Mouse (Mus musculus): Measurements from ENCODE around the gene Cald1. TPM values are rescaled to one million over a fixed set of nuclear protein-coding genes. Genes with fewer than 3 reads are reported as not detected.

The Cald1 gene
- polyA plus RNA-seq (2012; rRNA removed) = 30.7 and 33.9 TPM in 2 replicates

DNA sequence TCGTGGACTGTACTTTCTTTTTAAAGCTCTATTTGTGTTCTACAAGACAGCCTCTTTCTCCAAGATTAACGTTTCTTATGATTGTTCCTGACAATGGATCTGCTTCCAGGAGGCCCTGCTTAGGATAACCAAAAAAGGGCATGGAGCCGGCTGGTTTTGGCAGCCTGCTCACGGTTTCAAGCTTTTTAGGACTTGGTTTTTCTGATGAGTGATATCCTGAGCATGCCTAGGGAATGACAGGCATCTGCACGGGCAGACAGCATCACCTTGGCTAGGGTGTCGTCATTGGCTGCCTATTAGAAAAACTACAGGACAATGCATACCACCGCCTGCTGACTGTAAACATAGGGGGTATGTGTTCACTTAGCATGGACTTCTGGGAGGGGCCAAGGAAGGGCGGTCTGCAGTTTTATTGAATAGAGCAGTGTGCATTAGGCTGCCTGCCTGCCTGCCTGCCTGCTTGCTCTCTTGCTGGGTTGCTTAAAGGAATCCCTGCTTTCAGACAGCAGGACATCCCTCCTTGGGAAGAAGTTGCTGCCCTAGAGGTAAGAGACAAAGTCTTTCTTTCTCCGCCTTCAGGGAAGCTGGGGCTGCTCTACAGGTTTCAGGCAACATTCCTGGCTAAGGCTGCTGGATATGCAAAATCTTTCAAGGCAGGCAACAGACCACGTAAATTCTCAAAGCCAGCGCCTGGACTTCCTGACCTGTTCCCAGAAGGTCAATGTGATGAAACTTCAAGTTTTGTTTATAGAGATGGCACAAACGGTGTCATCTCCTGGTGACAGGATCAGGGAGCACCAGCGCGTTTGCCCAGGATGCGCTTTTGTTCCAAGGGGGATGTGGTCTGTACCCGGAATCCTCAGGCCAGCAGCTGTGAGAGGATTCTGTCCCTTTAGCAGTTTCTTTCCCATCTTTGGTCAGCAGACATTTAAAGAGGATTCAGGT lies at the start of gene Cald1:
Cald1 (plus strand) TSS at position 380 of the 945 bp plus-strand sequence.
- Histone ChIP-seq H3K27me3 (ENCODE audit: control insufficient read depth, insufficient read depth, low read length) (no peaks in the 10 kb centered on the region; the same call in 1 of the 2 replicates), H3K4me1 (ENCODE audit: control insufficient read depth, insufficient read depth, low read length) (no peaks in the 10 kb centered on the region; the same call in 1 of the 2 replicates), H3K27ac (ENCODE audit: insufficient read depth, low read length) (no peak within 1 kb of the TSS), H3K4me3 (replicated peaks; ENCODE audit: insufficient read depth, low read depth, low read length) (no peak within 1 kb of the TSS)
- no peak for DNase-seq
- TF ChIP-seq POLR2A (IDR thresholded peaks at IDR 0.05; ENCODE audit: borderline replicate concordance, insufficient read depth, low read length) (no peak), CTCF (IDR thresholded peaks at IDR 0.05; ENCODE audit: borderline replicate concordance, insufficient read depth, low read depth, low read length) (no peak)
- WGBS = 50% methylated on average over 16 of the region's 16 CpGs

DNA sequence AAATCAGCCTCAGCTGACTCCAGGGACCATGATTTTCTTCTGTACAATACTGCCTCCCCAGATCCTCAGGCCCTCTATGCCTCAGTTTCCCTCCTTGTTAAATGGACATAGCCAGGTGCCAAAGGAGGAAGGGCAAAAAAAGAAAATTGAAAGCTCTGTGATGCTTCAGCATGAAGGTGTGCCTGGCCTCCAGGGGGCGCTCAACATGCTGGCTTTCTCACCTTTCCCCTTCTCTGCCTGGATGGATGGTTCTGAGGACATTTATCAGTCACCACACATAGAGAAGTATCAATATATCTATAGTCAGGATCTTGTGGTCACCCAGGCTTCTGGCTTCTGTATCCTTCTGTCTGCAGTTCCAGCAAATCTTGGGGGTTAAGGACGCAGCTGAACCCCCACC lies 49.3 kb upstream of the Cald1 start:
- peak; percentile 47 to 62 for DNase-seq
- WGBS = 47% methylated on average over 2 of the region's 2 CpGs
- Histone ChIP-seq H3K4me3 (replicated peaks; ENCODE audit: insufficient read depth, low read depth, low read length) (no peak overlapping the region), H3K27me3 (ENCODE audit: control insufficient read depth, insufficient read depth, low read length) (no peaks in the 10 kb centered on the region), H3K27ac (ENCODE audit: insufficient read depth, low read length) (no peak overlapping the region), H3K4me1 (ENCODE audit: control insufficient read depth, insufficient read depth, low read length) (no peaks in the 10 kb centered on the region)
- no peak for TF ChIP-seq POLR2A (IDR thresholded peaks at IDR 0.05; ENCODE audit: borderline replicate concordance, insufficient read depth, low read length)
- TF ChIP-seq CTCF (IDR thresholded peaks at IDR 0.05; ENCODE audit: borderline replicate concordance, insufficient read depth, low read depth, low read length) = peak; percentile 88

DNA sequence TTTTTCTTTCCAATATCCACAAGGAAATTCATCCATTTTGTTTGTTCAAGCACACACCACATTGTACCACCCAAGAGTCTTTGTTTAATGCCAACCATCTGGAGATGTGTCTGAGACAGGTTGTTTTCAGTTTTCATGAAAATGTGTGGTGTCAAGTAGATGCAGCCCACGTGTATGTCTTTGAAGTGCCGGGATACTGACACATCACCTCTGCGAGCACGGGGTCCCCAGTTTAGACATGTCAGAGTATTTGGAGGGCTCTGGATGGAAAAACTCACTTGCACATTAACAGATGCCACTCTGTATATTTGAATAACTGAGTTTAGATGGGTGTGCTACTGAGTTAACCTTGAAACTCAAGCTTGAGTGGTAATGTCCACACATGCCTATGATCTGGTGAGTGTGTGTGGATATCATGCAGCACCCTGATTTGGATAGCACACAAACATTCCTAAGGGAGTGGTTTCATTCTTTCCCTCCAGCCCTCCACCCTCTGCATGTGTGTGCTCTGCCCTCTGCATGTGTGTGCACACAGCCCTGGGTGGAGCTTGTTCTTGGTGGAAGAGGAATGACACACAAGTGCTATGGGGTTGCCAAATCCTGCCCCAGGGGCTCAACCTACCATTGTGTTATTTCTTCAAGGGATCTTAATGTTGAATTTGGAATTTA lies 45.7 kb upstream of the Cald1 start:
- DNase-seq = no peak
- H3K27me3 ChIP-seq (ENCODE audit: control insufficient read depth, insufficient read depth, low read length) = no peaks in the 10 kb centered on the region
- TF ChIP-seq CTCF (IDR thresholded peaks at IDR 0.05; ENCODE audit: borderline replicate concordance, insufficient read depth, low read depth, low read length) (no peak), POLR2A (IDR thresholded peaks at IDR 0.05; ENCODE audit: borderline replicate concordance, insufficient read depth, low read length) (no peak)
- no peak overlapping the region for H3K27ac ChIP-seq (ENCODE audit: insufficient read depth, low read length)
- no peak overlapping the region for H3K4me3 ChIP-seq (replicated peaks; ENCODE audit: insufficient read depth, low read depth, low read length)
- no peaks in the 10 kb centered on the region for H3K4me1 ChIP-seq (ENCODE audit: control insufficient read depth, insufficient read depth, low read length)
- WGBS = 94% methylated on average over 4 of the region's 4 CpGs

DNA sequence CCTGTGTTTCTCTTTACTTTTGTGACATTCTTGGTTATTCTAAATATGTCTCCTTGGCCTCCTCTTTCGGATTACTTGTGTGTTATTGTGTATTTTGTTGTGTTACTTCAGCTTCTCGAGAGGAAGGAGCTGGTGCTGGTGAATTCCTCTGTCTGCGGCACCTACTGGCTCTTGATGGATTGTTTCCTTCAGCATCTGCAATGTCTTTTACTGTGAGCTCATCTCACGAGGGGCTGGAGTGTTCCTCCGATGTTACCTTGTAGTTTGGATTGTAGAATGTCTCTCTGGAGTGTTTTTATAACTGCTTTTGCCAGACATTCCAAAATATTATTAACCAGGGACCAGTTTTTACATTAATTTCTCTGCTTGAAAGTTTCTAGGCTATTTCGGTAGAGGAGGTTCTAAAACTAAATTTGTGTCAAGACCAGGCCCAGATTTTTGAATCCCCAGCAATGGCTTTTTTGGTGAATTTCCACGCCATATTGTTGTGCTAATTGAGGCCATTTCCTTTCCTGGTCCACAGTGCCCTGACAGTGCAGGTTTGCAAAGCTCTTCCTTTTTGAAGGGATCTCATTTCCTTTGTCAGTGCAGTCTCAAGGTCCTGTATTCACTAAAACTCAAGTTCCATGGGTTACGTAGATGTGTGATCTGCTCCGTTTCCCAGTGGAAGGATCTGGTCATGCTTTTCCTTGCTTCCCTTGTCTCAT lies 43.9 kb upstream of the Cald1 start:
- TF ChIP-seq CTCF (IDR thresholded peaks at IDR 0.05; ENCODE audit: borderline replicate concordance, insufficient read depth, low read depth, low read length) (no peak), POLR2A (IDR thresholded peaks at IDR 0.05; ENCODE audit: borderline replicate concordance, insufficient read depth, low read length) (no peak)
- no peak for DNase-seq
- no peak overlapping the region for H3K27ac ChIP-seq (ENCODE audit: insufficient read depth, low read length)
- H3K27me3 ChIP-seq (ENCODE audit: control insufficient read depth, insufficient read depth, low read length) = no peaks in the 10 kb centered on the region
- H3K4me3 ChIP-seq (replicated peaks; ENCODE audit: insufficient read depth, low read depth, low read length) = no peak overlapping the region
- no peaks in the 10 kb centered on the region for H3K4me1 ChIP-seq (ENCODE audit: control insufficient read depth, insufficient read depth, low read length)
- 88% methylated on average over 9 of the region's 9 CpGs for WGBS

DNA sequence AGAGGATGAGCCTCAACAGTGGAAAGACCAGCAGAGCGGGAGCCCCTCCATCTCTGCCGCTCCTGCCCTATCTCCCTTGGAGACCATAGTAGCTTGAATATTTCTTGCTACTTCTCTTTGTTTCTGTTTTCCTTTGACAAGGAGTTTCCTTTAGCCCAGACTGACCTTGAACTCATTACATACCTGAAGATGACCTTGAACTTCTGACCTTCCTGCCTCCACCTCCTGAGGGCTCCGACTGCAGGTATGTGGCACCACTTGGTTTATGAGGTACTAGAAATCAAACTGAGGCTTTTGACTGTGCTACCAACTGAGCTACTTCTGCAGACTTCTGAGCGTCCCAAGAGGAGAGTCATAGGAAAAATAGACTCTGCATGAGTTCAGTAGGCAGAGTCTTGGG lies 38.8 kb upstream of the Cald1 start:
- DNase-seq = no peak
- no peaks in the 10 kb centered on the region; the same call in 1 of the 2 replicates for H3K27me3 ChIP-seq (ENCODE audit: control insufficient read depth, insufficient read depth, low read length)
- no peak overlapping the region for H3K27ac ChIP-seq (ENCODE audit: insufficient read depth, low read length)
- 92% methylated on average over 4 of the region's 4 CpGs for WGBS
- no peak overlapping the region for H3K4me3 ChIP-seq (replicated peaks; ENCODE audit: insufficient read depth, low read depth, low read length)
- TF ChIP-seq CTCF (IDR thresholded peaks at IDR 0.05; ENCODE audit: borderline replicate concordance, insufficient read depth, low read depth, low read length) (no peak), POLR2A (IDR thresholded peaks at IDR 0.05; ENCODE audit: borderline replicate concordance, insufficient read depth, low read length) (no peak)
- no peaks in the 10 kb centered on the region for H3K4me1 ChIP-seq (ENCODE audit: control insufficient read depth, insufficient read depth, low read length)

DNA sequence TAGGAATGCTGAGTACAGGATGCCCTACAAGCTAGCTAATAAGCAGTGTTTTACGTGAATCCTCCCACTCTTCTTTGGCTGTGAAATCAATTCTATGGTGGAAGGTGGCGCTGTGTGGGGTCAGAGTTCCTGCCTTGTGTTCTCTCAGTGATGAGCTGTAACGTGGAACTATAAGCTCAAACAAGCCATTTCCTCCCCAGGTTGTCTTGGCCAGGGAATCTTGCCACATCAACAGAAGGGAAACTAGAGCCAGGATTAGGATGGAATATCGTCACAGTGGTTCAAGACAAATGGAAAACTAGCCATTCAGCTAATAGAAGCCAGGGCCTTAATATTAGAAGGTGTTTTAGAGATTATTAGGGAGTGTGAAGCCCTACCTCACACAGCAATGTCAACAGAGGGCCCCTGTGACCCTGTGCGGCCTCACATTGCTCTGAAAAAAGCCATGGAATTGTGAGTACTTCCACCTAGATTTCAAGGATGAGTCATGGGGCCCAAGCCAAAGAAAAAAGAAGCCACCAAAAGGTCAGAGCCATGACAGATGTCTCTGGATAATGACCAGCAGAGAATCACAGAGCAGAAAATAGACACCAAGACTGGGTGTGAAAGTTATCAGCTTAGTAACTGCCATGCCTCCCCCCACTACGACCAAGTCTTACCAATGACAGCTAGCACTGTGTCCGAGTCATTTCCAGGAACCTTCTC lies 33.0 kb upstream of the Cald1 start:
- TF ChIP-seq CTCF (IDR thresholded peaks at IDR 0.05; ENCODE audit: borderline replicate concordance, insufficient read depth, low read depth, low read length) (no peak), POLR2A (IDR thresholded peaks at IDR 0.05; ENCODE audit: borderline replicate concordance, insufficient read depth, low read length) (no peak)
- 32% methylated on average over 7 of the region's 7 CpGs for WGBS
- H3K4me1 ChIP-seq (ENCODE audit: control insufficient read depth, insufficient read depth, low read length) = 0 out of 2 replicates have a peak, but pooled peaks cover 3% of the 10 kb centered on the region
- H3K4me3 ChIP-seq (replicated peaks; ENCODE audit: insufficient read depth, low read depth, low read length) = no peak overlapping the region
- DNase-seq = peak; percentile 41 to 77
- 0 out of 2 replicates have a peak overlapping the region, but pooled peaks have one; percentile 34 for H3K27ac ChIP-seq (ENCODE audit: insufficient read depth, low read length)
- no peaks in the 10 kb centered on the region; the same call in 1 of the 2 replicates for H3K27me3 ChIP-seq (ENCODE audit: control insufficient read depth, insufficient read depth, low read length)

DNA sequence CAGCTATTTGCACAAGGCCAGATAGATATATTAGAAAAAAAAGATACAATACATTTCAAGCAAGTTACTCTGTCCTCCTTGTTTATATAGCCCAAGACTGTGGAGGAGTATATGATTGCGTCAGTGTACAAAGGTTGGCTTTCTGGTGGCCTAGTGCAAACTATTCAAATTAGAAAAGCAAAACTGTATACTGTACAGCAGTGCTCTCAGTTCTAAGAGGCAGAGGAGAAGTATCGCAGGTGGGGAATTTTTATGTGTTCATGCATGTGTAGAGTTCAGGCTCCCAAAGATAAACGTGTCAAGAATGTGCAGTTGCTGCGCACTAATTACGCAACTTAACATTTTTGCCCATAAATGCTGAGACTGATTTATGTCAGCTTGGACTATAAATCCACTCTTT lies 31.0 kb upstream of the Cald1 start:
- WGBS = 96% methylated on average over 5 of the region's 5 CpGs
- TF ChIP-seq POLR2A (IDR thresholded peaks at IDR 0.05; ENCODE audit: borderline replicate concordance, insufficient read depth, low read length) (no peak), CTCF (IDR thresholded peaks at IDR 0.05; ENCODE audit: borderline replicate concordance, insufficient read depth, low read depth, low read length) (no peak)
- H3K27ac ChIP-seq (ENCODE audit: insufficient read depth, low read length) = no peak overlapping the region
- no peak overlapping the region for H3K4me3 ChIP-seq (replicated peaks; ENCODE audit: insufficient read depth, low read depth, low read length)
- no peak for DNase-seq
- H3K27me3 ChIP-seq (ENCODE audit: control insufficient read depth, insufficient read depth, low read length) = no peaks in the 10 kb centered on the region
- 0 out of 2 replicates have a peak, but pooled peaks cover 3% of the 10 kb centered on the region for H3K4me1 ChIP-seq (ENCODE audit: control insufficient read depth, insufficient read depth, low read length)

All from cerebellum, adult 2 months (tissue).